Mouse (Mus musculus) spleen, adult 2 months (tissue): ENCODE data around the gene Hoxa2.

ENCODE experiments used
- CTCF ChIP-seq: fragments of 200-500 bp; IDR thresholded peaks from 2 replicates; pipeline ENCODE4 v1.5.1; 2011; ENCODE audit warnings: mild to moderate bottlenecking, inconsistent platforms; ENCODE audit not compliant: insufficient read depth, insufficient read length, insufficient replicate concordance; ENCODE audit errors: extremely low read depth
- POLR2A ChIP-seq: fragments of 200-500 bp; IDR thresholded peaks from 2 replicates; pipeline ENCODE4 v1.6.1; 2011; ENCODE audit warnings: low read depth, low read length, inconsistent platforms

DNA sequence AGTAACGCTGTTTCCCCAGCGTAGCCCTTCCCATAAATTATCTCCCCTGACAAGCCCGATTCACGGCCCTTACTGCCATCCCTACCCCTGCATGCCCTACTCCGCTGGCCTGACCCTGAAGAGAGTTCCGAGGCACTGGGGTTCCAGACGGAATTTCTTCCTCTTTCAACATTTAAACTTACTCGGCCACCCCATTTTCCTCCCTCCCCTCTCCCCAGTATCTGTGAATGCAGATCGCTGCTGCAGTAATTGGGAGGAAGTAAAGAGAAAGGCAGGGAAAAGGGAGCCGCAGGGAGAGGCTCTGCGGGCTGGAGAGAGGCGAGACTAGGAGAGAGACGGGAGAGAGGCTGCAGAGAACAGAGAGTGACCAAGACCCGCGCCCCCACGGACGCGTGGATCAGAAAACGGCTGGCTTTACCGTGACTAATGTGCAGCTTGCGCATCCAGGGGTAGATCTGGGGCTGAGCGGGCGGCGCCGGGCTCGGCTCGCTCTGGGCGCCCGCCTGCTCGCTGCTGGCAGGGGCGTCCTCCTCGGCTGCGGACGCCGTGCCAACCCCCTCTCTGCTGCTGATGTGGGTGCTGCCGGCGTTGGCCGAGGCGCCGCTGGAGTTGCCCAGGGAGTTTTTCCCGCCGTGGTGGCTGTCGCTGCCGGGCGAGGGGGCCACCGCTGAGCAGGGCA, 38.9 kb upstream of the Hoxa2 start:
- no peak for TF ChIP-seq CTCF
- TF ChIP-seq POLR2A: no peak
